Mouse (Mus musculus) mature B cell (primary cell): ENCODE measurements around the gene Dazl.
"Not testable (repeated sequence)": the region's sequence is repeated elsewhere in the genome, so short reads cannot be mapped to it uniquely, and the experiment has no call there.

Experiments used
- in situ Hi-C: fragments of 300-500 bp; cut with MboI; formaldehyde crosslinking; loops from 2 replicates; pipeline ENCODE4 v1.14.3; 2019

The Dazl gene

DNA sequence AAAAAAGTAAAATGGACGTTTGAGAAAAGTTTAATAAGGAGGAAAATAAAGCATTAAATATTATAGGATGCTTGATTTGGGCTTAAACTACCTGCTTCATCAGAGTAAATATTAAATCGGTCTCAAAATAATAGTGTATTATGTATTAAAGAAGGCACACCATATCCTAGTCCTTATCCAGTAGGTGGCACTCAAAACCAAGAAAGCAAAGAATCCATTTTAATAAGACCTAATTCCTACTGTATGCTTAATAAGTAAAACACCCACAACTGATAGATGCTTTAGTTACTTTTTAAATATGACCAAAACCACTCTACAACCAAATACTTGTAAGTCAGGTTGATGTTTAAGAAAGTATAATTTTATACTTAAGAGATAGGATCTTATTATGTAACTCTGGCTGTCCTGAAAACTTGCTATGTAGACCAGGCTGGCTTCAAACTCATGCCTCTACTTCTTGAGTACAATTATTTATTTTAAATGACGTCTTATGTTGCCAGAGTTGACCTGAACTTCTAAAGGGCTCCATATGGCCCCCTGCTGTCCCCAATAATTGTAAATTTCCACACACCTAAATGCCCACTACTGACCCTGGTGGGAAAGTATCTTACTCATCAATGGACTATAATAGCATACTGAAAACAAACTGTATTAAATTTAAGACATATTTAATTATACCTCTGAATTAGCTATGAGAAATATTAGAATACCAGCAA, 1.8 kb downstream of the Dazl start:
- in situ Hi-C loops: loop anchor here (25.0 kb wide), 1 partner anchor 496 kb away; no protein-coding TSS in a partner anchor

DNA sequence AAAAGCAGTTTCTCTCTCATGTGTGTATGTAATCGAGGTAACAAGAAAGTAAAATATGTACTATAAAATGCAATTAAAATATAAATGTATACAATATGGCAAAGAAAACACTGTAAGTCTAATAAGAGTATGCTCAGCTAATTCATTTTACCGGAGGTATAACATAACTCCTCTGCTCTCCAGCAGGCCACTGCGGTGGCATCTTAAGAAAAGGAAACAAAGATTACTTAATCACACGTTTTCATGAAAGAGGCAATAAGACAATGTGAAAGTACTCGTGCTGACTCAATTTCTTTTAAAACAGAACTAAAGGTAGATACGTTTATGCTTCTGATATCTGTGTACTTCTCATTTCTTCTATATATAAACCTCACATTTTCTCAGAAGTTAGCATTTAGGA, 8.6 kb downstream of the Dazl start:
- in situ Hi-C loops: loop anchor here (25.0 kb wide), 1 partner anchor 502 kb away; no protein-coding TSS in a partner anchor

- in situ Hi-C loops: not testable (repeated sequence)
These were observed 31.8 kb downstream of the Dazl start for GRCm38 (mm10) chr17:50261615-50262014.

DNA sequence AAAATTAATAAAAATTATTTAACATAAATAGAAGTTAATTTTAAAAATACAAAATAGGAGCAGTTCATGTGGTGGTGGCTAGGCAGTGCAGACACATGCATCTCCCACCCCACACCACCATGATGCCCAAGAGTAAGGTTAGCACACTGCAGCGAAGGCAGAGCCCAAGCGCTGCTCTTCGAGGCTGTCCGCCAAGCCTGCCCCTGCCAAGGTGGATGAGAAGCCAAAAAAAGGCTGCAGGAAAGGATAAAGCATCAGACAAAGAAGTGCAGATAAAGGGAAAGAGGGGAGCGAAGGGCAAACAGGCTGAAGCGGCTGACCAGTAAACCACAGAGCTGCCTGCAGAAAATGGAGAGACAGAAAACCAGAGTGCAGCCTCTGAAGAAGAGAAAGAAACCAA, 32.6 kb downstream of the Dazl start:
- in situ Hi-C loops: no loop called here

DNA sequence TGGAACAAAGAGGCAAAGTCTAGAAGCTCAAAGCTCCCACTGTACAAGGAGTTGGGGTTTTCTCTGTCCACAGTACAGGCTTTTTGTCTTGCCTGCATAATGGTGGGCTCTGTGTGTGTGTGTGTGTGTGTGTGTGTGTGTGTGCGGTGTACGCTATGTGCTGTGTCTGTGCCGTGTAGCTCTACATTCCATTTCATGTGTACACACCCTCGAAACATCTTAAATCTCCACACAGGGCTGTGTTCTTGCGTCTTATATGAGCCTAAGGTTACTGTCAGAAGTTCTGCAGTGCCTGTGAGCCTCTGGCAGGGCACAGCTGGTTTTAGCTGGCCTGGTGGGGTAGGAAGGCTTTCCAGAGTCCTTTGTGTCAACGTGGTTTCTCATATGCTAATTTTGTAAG, 46.8 kb downstream of the Dazl start:
- in situ Hi-C loops: no loop called here

- in situ Hi-C loops: no loop called here
These were observed 48.8 kb downstream of the Dazl start for GRCm38 (mm10) chr17:50244675-50245074.

DNA sequence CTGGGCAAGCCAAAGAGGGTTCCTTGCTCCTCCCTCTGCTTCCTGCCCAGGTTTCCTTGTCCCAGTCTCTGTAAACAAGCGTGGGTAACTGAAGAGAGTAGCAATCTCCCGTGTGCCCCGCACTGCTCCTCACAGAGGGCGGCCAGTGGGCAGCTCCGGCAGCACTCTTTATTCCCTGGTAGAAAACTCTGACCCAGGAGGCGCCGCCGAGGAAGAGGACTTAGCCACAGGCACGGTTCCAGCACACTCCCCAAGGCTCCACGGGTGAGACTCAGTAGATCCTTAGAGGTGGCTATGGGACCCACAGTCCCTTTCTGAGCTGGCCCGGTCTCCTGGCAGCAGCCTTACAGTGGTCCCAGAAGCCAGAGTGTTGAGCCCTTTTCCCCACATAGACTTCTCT, 50.1 kb downstream of the Dazl start:
- in situ Hi-C loops: no loop called here

- in situ Hi-C loops: loop anchor here (5.0 kb wide), 1 partner anchor 276 kb away; no protein-coding TSS in a partner anchor
These were observed 55.4 kb downstream of the Dazl start for GRCm38 (mm10) chr17:50237818-50238610.

DNA sequence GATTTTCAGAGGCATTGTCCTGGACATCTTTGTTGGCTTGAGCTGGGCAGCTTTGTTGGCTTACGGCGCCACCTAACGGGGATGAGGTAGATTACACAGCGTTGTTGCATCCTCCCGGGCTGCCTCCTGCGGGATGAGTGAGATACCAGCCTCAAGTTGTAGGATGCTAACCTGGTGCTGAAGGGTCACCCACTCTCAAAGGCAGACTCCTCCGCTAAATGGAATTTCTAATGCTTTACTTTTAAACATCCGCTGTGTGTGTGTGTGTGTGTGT, 56.1 kb downstream of the Dazl start:
- in situ Hi-C loops: loop anchor here (5.0 kb wide), 1 partner anchor 275 kb away; no protein-coding TSS in a partner anchor

DNA sequence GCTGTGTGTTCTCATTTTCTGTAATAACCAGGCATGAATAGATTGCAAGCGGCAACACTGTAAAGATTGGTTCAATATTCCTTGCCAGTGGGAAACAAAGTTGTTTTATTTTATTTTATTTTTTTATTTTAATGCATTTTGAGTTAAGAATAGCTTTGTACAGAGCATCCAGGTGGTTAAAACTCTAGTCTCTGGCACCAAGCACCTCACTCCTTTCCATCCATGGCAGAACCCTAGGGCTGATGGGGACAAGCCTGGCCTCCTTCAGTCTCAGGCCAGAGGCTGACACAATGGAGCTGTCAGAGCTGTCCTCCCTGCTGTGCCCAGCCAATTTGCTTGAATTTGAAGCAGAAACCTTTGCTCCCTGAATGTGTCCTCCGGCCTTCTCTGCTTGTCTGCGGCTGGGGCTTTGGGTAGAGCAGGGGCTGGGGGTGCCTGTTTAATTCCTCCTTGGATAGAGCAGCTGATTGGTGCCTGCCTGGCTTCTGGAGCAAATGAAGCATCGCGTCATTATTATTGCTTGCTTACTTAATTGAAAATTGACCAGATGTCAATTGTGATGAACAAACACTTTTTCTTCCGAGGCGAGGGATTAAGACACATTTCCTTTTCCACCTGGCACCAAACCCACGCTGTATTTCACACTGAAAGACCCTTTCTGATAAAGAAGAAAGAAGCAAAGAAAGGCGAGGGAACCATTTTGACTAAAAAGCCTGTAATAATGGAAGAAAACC, 56.6 kb downstream of the Dazl start:
- in situ Hi-C loops: loop anchor here (5.0 kb wide), 1 partner anchor 275 kb away; no protein-coding TSS in a partner anchor

DNA sequence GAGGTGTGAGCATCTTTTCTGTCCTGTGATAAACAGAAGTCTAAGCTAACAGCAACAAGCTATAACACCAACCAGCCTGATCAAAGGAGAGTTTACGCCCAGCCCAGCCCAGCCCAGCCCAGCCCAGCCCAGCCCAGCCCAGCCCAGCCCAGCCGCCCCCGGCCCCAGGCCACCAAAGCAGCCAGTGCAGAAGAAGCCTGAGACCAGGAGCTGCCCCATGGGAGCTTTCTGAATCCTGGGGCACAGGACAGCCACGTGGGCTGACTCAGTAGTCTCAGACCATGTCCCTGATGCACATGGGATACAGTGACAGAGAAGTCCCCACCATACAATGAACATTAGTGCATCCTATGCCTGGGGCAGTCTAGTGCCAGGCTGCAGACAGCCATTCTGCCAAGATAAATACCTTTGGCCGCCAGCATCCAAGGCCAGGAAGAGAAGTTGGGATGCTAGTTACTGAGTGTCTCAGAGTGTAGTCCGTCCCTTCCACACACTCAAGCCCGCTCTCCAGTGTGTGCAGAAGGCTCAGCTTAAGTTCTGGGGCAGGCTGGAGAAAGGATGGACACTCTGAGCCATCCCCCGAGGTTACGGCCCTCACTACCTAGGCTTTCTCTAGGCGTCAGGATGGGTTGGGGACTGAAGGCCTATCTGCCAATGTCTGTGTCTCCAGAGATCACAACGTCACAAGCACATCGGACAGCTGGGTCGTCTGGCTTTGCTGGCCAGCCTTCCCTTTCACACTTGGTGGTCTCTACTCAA, 57.3 kb downstream of the Dazl start:
- in situ Hi-C loops: loop anchor here (5.0 kb wide), 1 partner anchor 274 kb away; no protein-coding TSS in a partner anchor

DNA sequence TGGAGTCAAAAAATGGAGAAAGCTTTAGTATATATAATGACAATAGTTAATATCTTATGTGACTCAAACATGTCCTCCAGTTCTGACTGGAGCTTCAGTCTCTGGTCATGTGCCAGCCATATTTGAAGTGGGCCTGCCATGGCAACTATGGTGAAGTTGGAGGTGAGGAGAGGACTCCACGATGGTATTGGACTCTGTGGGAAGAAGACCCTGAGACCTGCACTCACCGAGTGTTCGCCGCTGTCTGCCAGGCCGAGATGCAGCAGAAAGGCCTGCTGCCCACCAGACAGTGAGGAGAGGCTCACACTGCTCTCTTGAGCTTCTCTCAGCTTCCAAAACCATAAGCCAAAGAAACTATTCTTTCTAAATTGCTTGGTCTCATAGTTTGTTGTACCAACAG, 59.5 kb downstream of the Dazl start:
- in situ Hi-C loops: no loop called here

DNA sequence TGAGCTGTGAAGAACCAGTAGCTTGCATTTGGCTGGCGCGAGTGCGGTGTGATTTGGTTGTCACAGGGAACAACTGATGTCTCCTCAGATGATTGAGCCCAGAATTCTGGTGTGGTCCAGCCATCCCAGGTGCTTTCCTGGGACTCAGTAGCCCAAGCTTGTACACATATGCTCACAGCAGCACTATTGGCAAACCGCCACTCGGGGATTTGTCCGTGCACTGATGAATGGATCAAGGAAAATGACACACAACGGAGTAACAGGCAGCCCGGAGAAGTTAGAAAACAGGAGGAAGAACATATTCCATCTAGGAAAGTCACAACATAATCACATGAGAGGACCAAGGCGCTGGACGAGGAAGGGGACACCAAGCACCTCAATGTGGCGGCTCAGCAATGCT, 60.6 kb downstream of the Dazl start:
- in situ Hi-C loops: no loop called here

- in situ Hi-C loops: no loop called here
These were observed 62.2 kb downstream of the Dazl start for GRCm38 (mm10) chr17:50231206-50231605.

GRCm38 (mm10) chr17:50229534-50229933, 63.9 kb downstream of the Dazl start:
- in situ Hi-C loops: no loop called here
